Mouse (Mus musculus) forebrain, embryonic 15.5 days (tissue): ENCODE data around the gene Nol9. TPM values are rescaled to one million over a fixed set of nuclear protein-coding genes. Genes with fewer than 3 reads are reported as not detected.

Experiments used
- ATAC-seq: fragments of 200-750 bp; cut with Nextera tagmentation; replicated peaks from 2 replicates; pipeline ENCODE4 v1.8.0; 2017; ENCODE audit warnings: mild to moderate bottlenecking, moderate TSS enrichment, moderate library complexity
- H3K27ac ChIP-seq: fragments of 300-500 bp; sonication (generic); replicated peaks from 2 replicates; pipeline ENCODE4 v1.5.1; 2015; ENCODE audit warnings: mild to moderate bottlenecking, inconsistent platforms
- H3K27me3 ChIP-seq: fragments of 300-500 bp; sonication (generic); 2 replicates; pipeline ENCODE4 v1.6.1; 2015; ENCODE audit warnings: inconsistent platforms
- H3K36me3 ChIP-seq: fragments of 300-500 bp; sonication (generic); 2 replicates; pipeline ENCODE4 v1.6.1; 2015; ENCODE audit warnings: mild to moderate bottlenecking, inconsistent platforms
- H3K4me1 ChIP-seq: fragments of 300-500 bp; sonication (generic); 2 replicates; pipeline ENCODE4 v1.6.1; 2015; ENCODE audit warnings: inconsistent platforms
- H3K4me2 ChIP-seq: fragments of 300-500 bp; sonication (generic); replicated peaks from 2 replicates; pipeline ENCODE4 v1.6.1; 2015; ENCODE audit warnings: mild to moderate bottlenecking, inconsistent platforms
- H3K4me3 ChIP-seq: fragments of 300-500 bp; sonication (generic); 2 replicates; pipeline ENCODE4 v1.5.1; 2015; ENCODE audit warnings: mild to moderate bottlenecking, inconsistent platforms
- H3K9ac ChIP-seq: fragments of 300-500 bp; sonication (generic); replicated peaks from 2 replicates; pipeline ENCODE4 v1.6.1; 2015; ENCODE audit warnings: mild to moderate bottlenecking, inconsistent platforms
- H3K9me3 ChIP-seq: fragments of 300-500 bp; sonication (generic); 2 replicates; pipeline ENCODE4 v1.6.1; 2016; ENCODE audit warnings: inconsistent platforms
- WGBS: fragments of 180-500 bp; shearing (Covaris S2); methylation state at CpG from one replicate; pipeline ENCODE4 v1.1.7; 2015; ENCODE audit warnings: mixed read lengths; 5-methylcytosine and 5-hydroxymethylcytosine counted together
- polyA plus RNA-seq: library from polyadenylated mRNA; unstranded; fragments of >200 nt; fragmentation: Nextera tagmentation; extraction: Ambion mirVana; gene quantifications from 2 replicates; pipeline ENCODE4 v1.2.1, GENCODE M21; 2015

The Nol9 gene
- polyA plus RNA-seq, 1 experiment from 2014 or later: 27.9 TPM

- no peak for ATAC-seq
- Histone ChIP-seq H3K27me3 (0 out of 2 replicates have a peak, but pooled peaks cover 3% of the 10 kb centered on the region), H3K4me2 (peak overlapping the region; percentile 83), H3K36me3 (no peaks in the 10 kb centered on the region), H3K27ac (0 out of 2 replicates have a peak overlapping the region, but pooled peaks have one; percentile 43), H3K9me3 (no peaks in the 10 kb centered on the region), H3K9ac (peak overlapping the region; percentile 84), H3K4me3 (peak overlapping the region; percentile 72), H3K4me1 (peaks cover 25% of the 10 kb centered on the region)
- WGBS: 6% methylated on average over 12 of the region's 12 CpGs
Observed at GRCm38 (mm10) chr4:152087211-152088081, 48.3 kb downstream of the Nol9 start.

GRCm38 (mm10) chr4:152088133-152088532, 49.0 kb downstream of the Nol9 start:
- no peaks in the 10 kb centered on the region for H3K9me3 ChIP-seq
- H3K4me1 ChIP-seq: peaks cover 25% of the 10 kb centered on the region
- no peak for ATAC-seq
- H3K27me3 ChIP-seq: 0 out of 2 replicates have a peak, but pooled peaks cover 3% of the 10 kb centered on the region
- peak overlapping the region; percentile 43; the same call in 1 of the 2 replicates for H3K27ac ChIP-seq
- no peaks in the 10 kb centered on the region for H3K36me3 ChIP-seq
- peak overlapping the region; percentile 83 for H3K4me2 ChIP-seq
- no peak overlapping the region for H3K9ac ChIP-seq
- H3K4me3 ChIP-seq: 0 out of 2 replicates have a peak overlapping the region, but pooled peaks have one; percentile 72
- WGBS: 24% methylated on average over 4 of the region's 4 CpGs

GRCm38 (mm10) chr4:152088556-152089120, 49.5 kb downstream of the Nol9 start:
- peak overlapping the region; percentile 83 for H3K4me2 ChIP-seq
- H3K27ac ChIP-seq: peak overlapping the region; percentile 43; the same call in 1 of the 2 replicates
- WGBS: 28% methylated on average over 8 of the region's 8 CpGs
- no peak overlapping the region for H3K9ac ChIP-seq
- 0 out of 2 replicates have a peak, but pooled peaks cover 3% of the 10 kb centered on the region for H3K27me3 ChIP-seq
- no peak overlapping the region for H3K4me3 ChIP-seq
- no peaks in the 10 kb centered on the region for H3K9me3 ChIP-seq
- H3K4me1 ChIP-seq: peaks cover 25% of the 10 kb centered on the region
- no peak; the same call in 1 of the 2 replicates for ATAC-seq
- no peaks in the 10 kb centered on the region for H3K36me3 ChIP-seq

- ATAC-seq: no peak
- Histone ChIP-seq H3K4me3 (no peak overlapping the region), H3K9me3 (no peaks in the 10 kb centered on the region), H3K4me2 (no peak overlapping the region), H3K4me1 (peaks cover 25% of the 10 kb centered on the region), H3K36me3 (no peaks in the 10 kb centered on the region), H3K27me3 (no peaks in the 10 kb centered on the region), H3K9ac (no peak overlapping the region), H3K27ac (no peak overlapping the region)
- WGBS: 78% methylated on average over 9 of the region's 9 CpGs
Observed at GRCm38 (mm10) chr4:152090191-152090590, 51.1 kb downstream of the Nol9 start.

GRCm38 (mm10) chr4:152092751-152093293, 53.7 kb downstream of the Nol9 start:
- Histone ChIP-seq H3K4me2 (no peak overlapping the region), H3K9me3 (no peaks in the 10 kb centered on the region), H3K9ac (no peak overlapping the region), H3K36me3 (no peaks in the 10 kb centered on the region), H3K27ac (no peak overlapping the region), H3K4me1 (peaks cover 11% of the 10 kb centered on the region), H3K4me3 (no peak overlapping the region), H3K27me3 (no peaks in the 10 kb centered on the region)
- ATAC-seq: no peak
- WGBS: 48% methylated on average over 8 of the region's 8 CpGs

- no peaks in the 10 kb centered on the region for H3K9me3 ChIP-seq
- no peak overlapping the region for H3K9ac ChIP-seq
- 89% methylated on average over 12 of the region's 12 CpGs for WGBS
Observed at GRCm38 (mm10) chr4:152094233-152094632, 55.1 kb downstream of the Nol9 start.

GRCm38 (mm10) chr4:152095937-152096910, 57.1 kb downstream of the Nol9 start:
- Histone ChIP-seq H3K27me3 (no peaks in the 10 kb centered on the region), H3K9me3 (no peaks in the 10 kb centered on the region), H3K4me1 (no peaks in the 10 kb centered on the region), H3K4me2 (no peak overlapping the region), H3K9ac (no peak overlapping the region), H3K4me3 (no peak overlapping the region), H3K36me3 (no peaks in the 10 kb centered on the region), H3K27ac (0 out of 2 replicates have a peak overlapping the region, but pooled peaks have one; percentile 6)
- WGBS: 20% methylated on average over 27 of the region's 27 CpGs
- ATAC-seq: 0 out of 2 replicates have a peak, but pooled peaks have one; percentile 13

More at GRCm38 (mm10) chr4:152094233-152094632, 55.1 kb downstream of the Nol9 start:
- ATAC-seq: no peak
- no peaks in the 10 kb centered on the region for H3K27me3 ChIP-seq
- no peak overlapping the region for H3K4me2 ChIP-seq
- H3K4me1 ChIP-seq: no peaks in the 10 kb centered on the region
- no peak overlapping the region for H3K27ac ChIP-seq
- no peaks in the 10 kb centered on the region for H3K36me3 ChIP-seq
- H3K4me3 ChIP-seq: no peak overlapping the region

- Histone ChIP-seq H3K4me2 (no peak overlapping the region), H3K4me1 (no peaks in the 10 kb centered on the region), H3K27me3 (no peaks in the 10 kb centered on the region), H3K9ac (no peak overlapping the region), H3K9me3 (no peaks in the 10 kb centered on the region), H3K4me3 (no peak overlapping the region), H3K36me3 (no peaks in the 10 kb centered on the region), H3K27ac (no peak overlapping the region)
- 34% methylated on average over 6 of the region's 6 CpGs for whole genome bisulfite sequencing
- no peak for ATAC-seq
Observed at GRCm38 (mm10) chr4:152096927-152097326, 57.8 kb downstream of the Nol9 start.

- ATAC-seq: no peak
- no peaks in the 10 kb centered on the region for H3K4me1 ChIP-seq
- no peak overlapping the region for H3K4me3 ChIP-seq
- no peaks in the 10 kb centered on the region for H3K36me3 ChIP-seq
- H3K9ac ChIP-seq: no peak overlapping the region
- no peaks in the 10 kb centered on the region for H3K27me3 ChIP-seq
- no peak overlapping the region for H3K4me2 ChIP-seq
- H3K27ac ChIP-seq: no peak overlapping the region
- whole genome bisulfite sequencing: 28% methylated on average over 11 of the region's 11 CpGs
- H3K9me3 ChIP-seq: no peaks in the 10 kb centered on the region
Observed at GRCm38 (mm10) chr4:152097911-152098799, 59.0 kb downstream of the Nol9 start.

GRCm38 (mm10) chr4:152100541-152100940, 61.4 kb downstream of the Nol9 start:
- no peak overlapping the region for H3K27ac ChIP-seq
- no peaks in the 10 kb centered on the region for H3K9me3 ChIP-seq
- ATAC-seq: no peak
- no peaks in the 10 kb centered on the region for H3K27me3 ChIP-seq
- peaks cover 3% of the 10 kb centered on the region; the same call in 1 of the 2 replicates for H3K36me3 ChIP-seq
- H3K4me2 ChIP-seq: no peak overlapping the region
- no peak overlapping the region for H3K4me3 ChIP-seq
- no peaks in the 10 kb centered on the region for H3K4me1 ChIP-seq
- 79% methylated on average over 11 of the region's 11 CpGs for WGBS
- no peak overlapping the region for H3K9ac ChIP-seq
